Mouse (Mus musculus): ENCODE measurements at regions not wholly inside any gene's neighbourhood (a gene's known extent, or its start where the extent isn't known, plus 50 kb on each side); places are given as distances from the start of the nearest gene placed in this dataset.

GRCm38 (mm10) chr5:41983556-41983955, 84.2 kb upstream of the Gm16223 start:
- TF ChIP-seq CTCF (IDR thresholded peaks at IDR 0.05; ENCODE audit: insufficient read depth, low read length) (no peak), POLR2A (IDR thresholded peaks at IDR 0.05; ENCODE audit: borderline replicate concordance, extremely low read depth, low read depth, low read length) (no peak)
